Mouse (Mus musculus) myocyte (in vitro differentiated cells): ENCODE data around the gene Pgs1. TPM values are rescaled to one million over a fixed set of nuclear protein-coding genes. Genes with fewer than 3 reads are reported as not detected.

Experiments used
- H3K27me3 ChIP-seq: one replicate; pipeline ENCODE4 v1.6.1; 2011; ENCODE audit not compliant: control insufficient read depth, insufficient read depth, insufficient read length
- H3K36me3 ChIP-seq: one replicate; pipeline ENCODE4 v1.6.1; 2011; ENCODE audit not compliant: control insufficient read depth, insufficient read depth
- H3K4me2 ChIP-seq: one replicate; pipeline ENCODE4 v1.6.1; 2011; ENCODE audit warnings: low read depth, control low read depth
- H3K4me3 ChIP-seq: one replicate; pipeline ENCODE4 v1.5.1; 2011; ENCODE audit warnings: mild to moderate bottlenecking, control low read depth, moderate library complexity
- H3K79me2 ChIP-seq: one replicate; pipeline ENCODE4 v1.6.1; 2011; ENCODE audit not compliant: control insufficient read depth, insufficient read depth
- H3ac ChIP-seq: one replicate; pipeline ENCODE4 v1.6.1; 2011; ENCODE audit not compliant: control insufficient read depth, insufficient read length
- CEBPB ChIP-seq: IDR thresholded peaks from 2 replicates; pipeline ENCODE4 v1.6.1; 2011; ENCODE audit warnings: mild to moderate bottlenecking, moderate library complexity; ENCODE audit not compliant: poor library complexity, insufficient read depth, severe bottlenecking
- E2F4 ChIP-seq: IDR thresholded peaks from one replicate; pipeline ENCODE4 v1.6.1; 2011; ENCODE audit warnings: mild to moderate bottlenecking, control low read depth, moderate library complexity; ENCODE audit not compliant: insufficient read depth
- MAX ChIP-seq: IDR thresholded peaks from one replicate; pipeline ENCODE4 v1.6.1; 2011; ENCODE audit warnings: low read depth, mild to moderate bottlenecking, control low read depth
- MYOD1 ChIP-seq, 3 experiments: IDR thresholded peaks; one replicate each; pipeline ENCODE4 v1.6.1; 2011; ENCODE audit warnings: control low read depth in 2 of 3, low read depth in 2 of 3, mild to moderate bottlenecking in 2 of 3, moderate library complexity in 1 of 3; ENCODE audit not compliant: insufficient read length in 2 of 3, control insufficient read depth in 1 of 3
- MYOG ChIP-seq, 3 experiments: IDR thresholded peaks; one replicate each; pipeline ENCODE4 v1.6.1; 2011; ENCODE audit warnings: control low read depth in 2 of 3, low read depth in 2 of 3, mild to moderate bottlenecking in 2 of 3; ENCODE audit not compliant: insufficient read length in 2 of 3, control insufficient read depth in 1 of 3, insufficient read depth in 1 of 3
- POLR2A ChIP-seq: IDR thresholded peaks from one replicate; pipeline ENCODE4 v1.6.1; 2011; ENCODE audit warnings: low read depth, mild to moderate bottlenecking, control low read depth, moderate library complexity; ENCODE audit not compliant: insufficient read length
- POLR2AphosphoS2 ChIP-seq: IDR thresholded peaks from one replicate; pipeline ENCODE4 v1.6.1; 2011; ENCODE audit warnings: low read depth, control low read depth; ENCODE audit not compliant: insufficient read length
- REST ChIP-seq: IDR thresholded peaks from one replicate; pipeline ENCODE4 v1.6.1; 2011; ENCODE audit warnings: mild to moderate bottlenecking, control low read depth, moderate library complexity; ENCODE audit not compliant: insufficient read depth, insufficient read length
- SRF ChIP-seq: IDR thresholded peaks from one replicate; pipeline ENCODE4 v1.6.1; 2011; ENCODE audit warnings: low read depth; ENCODE audit not compliant: control insufficient read depth, insufficient read length
- TCF12 ChIP-seq: IDR thresholded peaks from one replicate; pipeline ENCODE4 v1.6.1; 2011; ENCODE audit warnings: mild to moderate bottlenecking, control low read depth; ENCODE audit not compliant: poor library complexity, insufficient read depth, severe bottlenecking
- TCF3 ChIP-seq: IDR thresholded peaks from one replicate; pipeline ENCODE4 v1.6.1; 2011; ENCODE audit warnings: low read depth, control low read depth; ENCODE audit not compliant: insufficient read length
- USF1 ChIP-seq: IDR thresholded peaks from one replicate; pipeline ENCODE4 v1.6.1; 2011; ENCODE audit warnings: low read depth, mild to moderate bottlenecking, control low read depth, moderate library complexity
- polyA plus RNA-seq: library from polyadenylated mRNA; unstranded; fragments of >200 nt; fragmentation: generic; extraction: Trizol; gene quantifications from one replicate; pipeline ENCODE4 v1.2.1, GENCODE M21; 2012; ENCODE audit warnings: missing spikeins

Gene Pgs1
- polyA plus RNA-seq, 1 experiment = 61.6 TPM

DNA sequence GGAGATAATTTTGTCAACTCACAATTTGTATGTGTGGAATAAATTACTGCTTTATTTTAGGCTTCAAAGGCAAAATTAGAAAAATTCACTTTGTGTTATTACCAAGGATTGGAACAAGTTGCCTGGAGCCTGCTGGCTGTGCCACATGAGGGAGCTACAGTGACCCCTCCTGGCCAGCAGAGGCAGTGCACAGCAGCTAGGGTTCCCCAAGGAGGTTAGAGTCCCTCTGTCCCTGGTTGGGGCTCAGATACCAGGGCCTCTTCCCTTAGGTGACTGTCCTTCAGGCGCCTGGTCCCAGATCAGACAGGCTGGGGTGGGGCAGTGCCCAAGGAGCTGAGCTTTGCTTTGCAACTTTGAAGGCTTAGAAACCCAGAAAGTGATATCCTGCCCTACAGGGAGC is 35.7 kb downstream of the Pgs1 start:
- H3K4me3 ChIP-seq = no peak overlapping the region

DNA sequence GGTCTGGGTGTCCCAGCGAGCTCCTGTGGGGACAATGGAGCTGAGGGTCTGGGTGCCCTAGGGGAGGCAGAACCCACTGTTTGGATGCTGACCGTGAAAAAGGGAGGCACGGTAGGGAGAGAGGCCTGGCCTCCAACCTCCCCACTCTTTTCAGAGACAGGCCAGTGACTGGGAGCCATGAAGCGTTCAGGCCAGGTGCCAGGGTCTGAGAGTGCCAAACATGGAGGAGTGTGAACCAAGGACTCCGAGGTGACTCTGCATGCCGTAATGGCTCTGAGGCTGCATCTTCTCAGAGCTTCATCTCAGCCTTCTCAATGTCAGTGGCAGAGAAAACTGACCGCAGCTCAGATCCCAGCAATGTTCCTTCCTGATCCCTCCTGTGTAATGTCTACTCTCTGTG is 37.4 kb downstream of the Pgs1 start:
- H3K4me2 ChIP-seq = no peak overlapping the region
- TF ChIP-seq MAX (no peak), REST (no peak), TCF12 (no peak), SRF (no peak), MYOD1 (IDR thresholded peaks at IDR 0.05; ENCODE audit: control insufficient read depth in 1 of 3, insufficient read length in 2 of 3, low read depth in 2 of 3) (no peak), USF1 (no peak), E2F4 (no peak), POLR2AphosphoS2 (no peak), MYOG (IDR thresholded peaks at IDR 0.05; ENCODE audit: control insufficient read depth in 1 of 3, insufficient read depth in 1 of 3, insufficient read length in 2 of 3, low read depth in 2 of 3) (no peak), CEBPB (no peak), POLR2A (no peak)
- no peak overlapping the region for H3ac ChIP-seq
- no peaks in the 10 kb centered on the region for H3K27me3 ChIP-seq
- H3K36me3 ChIP-seq = peaks cover 11% of the 10 kb centered on the region
- H3K79me2 ChIP-seq = peaks cover 12% of the 10 kb centered on the region
- H3K4me3 ChIP-seq = no peak overlapping the region

More for the DNA sequence above, 35.7 kb downstream of the Pgs1 start:
- H3K4me2 ChIP-seq = no peak overlapping the region
- peaks cover 20% of the 10 kb centered on the region for H3K36me3 ChIP-seq
- H3ac ChIP-seq = no peak overlapping the region
- H3K79me2 ChIP-seq = peaks cover 27% of the 10 kb centered on the region
- H3K27me3 ChIP-seq = no peaks in the 10 kb centered on the region
- TF ChIP-seq MYOG (IDR thresholded peaks at IDR 0.05; ENCODE audit: control insufficient read depth in 1 of 3, insufficient read depth in 1 of 3, insufficient read length in 2 of 3, low read depth in 2 of 3) (no peak), MYOD1 (IDR thresholded peaks at IDR 0.05; ENCODE audit: control insufficient read depth in 1 of 3, insufficient read length in 2 of 3, low read depth in 2 of 3) (no peak), USF1 (no peak), TCF12 (no peak), TCF3 (no peak)

DNA sequence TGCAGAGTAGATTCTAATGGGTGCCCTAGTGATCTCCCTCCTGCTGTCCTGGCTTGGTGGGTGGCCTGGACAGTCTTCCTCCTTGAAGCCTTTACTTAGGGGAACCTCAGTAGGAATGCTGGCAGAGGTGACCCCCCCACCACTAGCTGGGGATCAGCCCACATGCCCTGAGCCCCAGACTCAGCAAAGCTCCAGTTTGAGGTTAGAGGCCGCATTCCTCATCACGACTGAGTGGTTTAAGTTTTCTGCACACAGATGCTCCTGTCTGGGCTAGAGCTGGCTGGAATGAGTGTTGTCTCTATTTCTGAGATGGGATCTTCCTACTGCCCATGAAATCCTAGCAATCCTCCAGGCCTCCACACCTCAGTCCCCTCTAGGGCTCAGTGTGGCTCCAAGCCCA is 38.0 kb downstream of the Pgs1 start:
- no peaks in the 10 kb centered on the region for H3K27me3 ChIP-seq
- H3K79me2 ChIP-seq = peaks cover 6% of the 10 kb centered on the region
- TF ChIP-seq MYOG (IDR thresholded peaks at IDR 0.05; ENCODE audit: control insufficient read depth in 1 of 3, insufficient read depth in 1 of 3, insufficient read length in 2 of 3, low read depth in 2 of 3) = no peak
- no peak overlapping the region for H3K4me3 ChIP-seq
- no peak overlapping the region for H3K4me2 ChIP-seq
- H3ac ChIP-seq = no peak overlapping the region
- peaks cover 6% of the 10 kb centered on the region for H3K36me3 ChIP-seq

DNA sequence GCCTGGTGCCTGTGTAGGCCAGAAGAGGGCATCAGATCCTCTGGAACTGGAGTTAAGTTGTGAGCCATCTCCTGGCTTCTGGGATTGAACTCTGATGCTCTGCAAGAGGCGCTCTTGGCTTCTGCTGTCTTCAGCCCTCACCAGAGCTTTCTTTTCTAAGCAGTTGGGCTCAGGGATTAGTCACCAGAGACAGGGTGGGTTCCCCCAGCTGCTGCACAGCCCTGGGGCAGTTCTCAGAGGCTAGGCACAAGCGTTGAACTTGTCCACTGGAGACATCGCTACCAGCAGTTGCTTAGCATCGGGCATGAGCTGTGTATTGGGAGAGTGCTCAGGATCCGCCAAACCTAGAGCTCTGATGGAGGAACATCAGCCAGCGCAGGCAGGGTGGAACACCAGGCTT is 43.1 kb downstream of the Pgs1 start:
- Histone ChIP-seq H3K27me3 (no peaks in the 10 kb centered on the region), H3K36me3 (no peaks in the 10 kb centered on the region), H3K4me3 (no peak overlapping the region), H3K4me2 (no peak overlapping the region), H3K79me2 (no peaks in the 10 kb centered on the region), H3ac (no peak overlapping the region)
- no peak for TF ChIP-seq POLR2A
- no peak for TF ChIP-seq E2F4
- TF ChIP-seq SRF = no peak
- no peak for TF ChIP-seq POLR2AphosphoS2
- TF ChIP-seq TCF3 = no peak
- TF ChIP-seq USF1 = no peak
- TF ChIP-seq MAX = no peak
- no peak for TF ChIP-seq TCF12
- TF ChIP-seq REST = no peak
- no peak for TF ChIP-seq CEBPB
- TF ChIP-seq MYOD1 (IDR thresholded peaks at IDR 0.05; ENCODE audit: control insufficient read depth in 1 of 3, insufficient read length in 2 of 3, low read depth in 2 of 3) = no peak
- TF ChIP-seq MYOG (IDR thresholded peaks at IDR 0.05; ENCODE audit: control insufficient read depth in 1 of 3, insufficient read depth in 1 of 3, insufficient read length in 2 of 3, low read depth in 2 of 3) = no peak

DNA sequence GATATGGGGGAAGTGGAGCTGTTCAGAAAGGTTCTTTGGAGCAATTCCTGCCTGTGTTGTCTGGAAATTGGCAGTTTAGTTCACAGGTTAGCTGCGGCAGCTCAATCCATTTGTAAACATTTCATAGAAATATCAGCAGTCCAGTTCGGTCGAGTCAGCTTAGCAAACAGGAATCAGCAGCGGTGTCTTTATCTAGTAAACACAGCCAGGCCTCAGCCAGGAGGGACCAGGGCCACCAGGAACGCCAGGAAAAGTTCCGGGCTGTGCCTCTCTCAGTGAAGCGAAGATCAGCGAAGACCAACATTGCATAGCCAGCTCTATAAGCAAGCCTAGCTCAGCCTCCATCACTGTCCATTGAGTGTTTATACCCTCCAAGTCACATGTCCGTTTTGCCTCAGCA is 45.0 kb downstream of the Pgs1 start:
- Histone ChIP-seq H3K27me3 (no peaks in the 10 kb centered on the region), H3K36me3 (no peaks in the 10 kb centered on the region), H3ac (no peak overlapping the region), H3K4me3 (no peak overlapping the region), H3K4me2 (no peak overlapping the region), H3K79me2 (no peaks in the 10 kb centered on the region)
- TF ChIP-seq POLR2AphosphoS2 (no peak), REST (no peak), CEBPB (no peak), POLR2A (no peak), MYOG (IDR thresholded peaks at IDR 0.05; ENCODE audit: control insufficient read depth in 1 of 3, insufficient read depth in 1 of 3, insufficient read length in 2 of 3, low read depth in 2 of 3) (no peak), MAX (no peak), TCF3 (no peak), MYOD1 (IDR thresholded peaks at IDR 0.05; ENCODE audit: control insufficient read depth in 1 of 3, insufficient read length in 2 of 3, low read depth in 2 of 3) (no peak), SRF (no peak), E2F4 (no peak), USF1 (no peak)
